Mouse (Mus musculus) adrenal gland, adult 2 months (tissue): ENCODE data around the gene Inhbb. TPM values are rescaled to one million over a fixed set of nuclear protein-coding genes. Genes with fewer than 3 reads are reported as not detected.

Experiments used
- DNase-seq: peaks from one replicate; pipeline ENCODE4 v3.0.0; 2021
- polyA plus RNA-seq: library from polyadenylated mRNA; depleted of rRNA; stranded (reverse); fragments of >200 nt; gene quantifications from 2 replicates; pipeline ENCODE4 v1.2.3, GENCODE M21; 2012; rRNA removed
- total RNA-seq, 2 experiments: library from RNA; stranded (reverse); gene quantifications; 2 replicates each; pipeline ENCODE4 v1.2.3; 2021

The Inhbb gene
- total and polyA plus RNA-seq, 3 experiments: 1.9 to 6.5 (median 3.1) TPM

DNA sequence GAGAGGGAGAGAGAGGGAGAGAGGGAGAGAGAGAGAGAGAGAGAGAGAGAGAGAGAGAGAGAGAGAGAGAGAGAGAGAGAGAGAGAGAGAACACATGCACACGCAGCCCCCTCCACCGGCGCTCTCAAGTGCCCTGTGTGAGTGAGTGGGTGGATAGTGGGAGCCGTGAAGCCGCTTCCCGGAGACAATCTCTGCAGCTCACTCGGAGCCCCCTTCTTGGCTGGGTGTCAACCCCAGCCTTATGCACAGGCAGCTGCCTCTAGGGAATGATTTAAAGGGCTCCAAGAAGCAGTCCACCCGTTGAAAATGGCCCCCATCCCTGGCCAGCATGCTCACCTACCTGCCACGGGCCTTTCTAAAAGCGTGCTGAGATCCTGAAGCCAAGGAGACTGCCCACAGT is 38.1 kb downstream of the Inhbb start:
- no peak for DNase-seq

DNA sequence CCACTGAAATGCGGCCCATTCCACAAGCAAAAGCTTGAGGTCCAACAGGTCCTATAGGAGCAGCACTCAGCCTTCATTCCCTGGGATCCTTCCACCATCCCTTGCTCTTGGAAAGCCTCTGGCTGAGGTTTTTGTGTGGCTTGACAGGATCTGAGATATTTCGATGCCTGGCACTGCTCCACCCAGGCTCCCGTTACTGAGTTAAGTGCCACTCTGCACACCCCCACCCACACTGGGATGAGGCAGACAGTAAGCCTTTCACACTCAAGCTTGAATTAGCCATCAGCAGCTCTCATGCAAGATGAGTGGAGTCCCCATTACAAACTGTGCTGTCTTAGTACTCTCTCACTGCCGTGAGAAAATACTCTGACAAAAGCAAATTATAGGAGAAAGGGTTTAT is 41.4 kb downstream of the Inhbb start:
- no peak for DNase-seq

GRCm38 (mm10) chr1:119375376-119375775 is 46.7 kb downstream of the Inhbb start:
- DNase-seq: no peak

GRCm38 (mm10) chr1:119367546-119367945 is 54.5 kb downstream of the Inhbb start:
- DNase-seq: no peak

DNA sequence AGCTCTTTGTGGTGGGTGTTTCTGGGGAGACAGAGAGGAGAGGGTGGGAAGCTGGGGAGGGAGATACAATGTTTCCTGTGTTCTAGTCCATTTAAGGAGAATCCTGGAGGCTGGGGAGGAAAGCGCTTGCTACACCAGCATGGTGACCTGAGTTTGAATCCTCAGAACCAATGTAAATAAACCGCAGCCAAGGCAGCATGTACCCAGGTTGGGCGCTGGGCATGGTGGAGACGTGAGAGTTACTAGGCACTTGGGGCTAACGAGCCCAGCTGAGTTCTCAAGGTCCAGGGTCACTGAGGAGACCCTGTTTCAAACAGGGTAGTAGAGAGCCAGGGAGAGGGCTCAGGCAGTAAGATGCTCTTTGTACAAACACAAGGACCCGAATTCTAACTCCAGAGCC is 55.7 kb downstream of the Inhbb start:
- DNase-seq: no peak

Other genes with a start within 250 kb of the Inhbb start
- gene Ralb, start 82.5 kb upstream of the Inhbb start, total RNA-seq: 10 to 100 TPM; 60.0 to 60.4 TPM
- gene Ralb, start 82.5 kb upstream of the Inhbb start, polyA plus RNA-seq: 40.7 and 46.7 TPM in 2 replicates
- 10 to 100 TPM; 18.3 to 26.8 TPM for gene Tmem185b, start 103.9 kb upstream of the Inhbb start, total RNA-seq
- 45.4 and 56.5 TPM in 2 replicates for gene Tmem185b, start 103.9 kb upstream of the Inhbb start, polyA plus RNA-seq
- 10 to 100 TPM; 10.0 to 12.3 TPM for gene Epb41l5, start 226.8 kb upstream of the Inhbb start, total RNA-seq
- 1.8 and 2.7 TPM in 2 replicates for gene Epb41l5, start 226.8 kb upstream of the Inhbb start, polyA plus RNA-seq